Mouse (Mus musculus) kidney, postnatal 0 days (tissue): ENCODE measurements around the gene Asic1. TPM values are rescaled to one million over a fixed set of nuclear protein-coding genes. Genes with fewer than 3 reads are reported as not detected.

Experiments
- ATAC-seq: fragments of 200-750 bp; cut with Nextera tagmentation; replicated peaks from 2 replicates; pipeline ENCODE4 v1.8.0; 2017; ENCODE audit warnings: low read depth, moderate number of reproducible peaks, moderate TSS enrichment, moderate library complexity; ENCODE audit not compliant: low FRiP score
- DNase-seq: peaks from one replicate; pipeline ENCODE4 v3.0.0-alpha.2; 2016; ENCODE audit warnings: low spot score
- H3K27ac ChIP-seq: fragments of 300-500 bp; sonication (generic); 2 replicates; pipeline ENCODE4 v1.5.1; 2014; ENCODE audit warnings: mild to moderate bottlenecking
- H3K27me3 ChIP-seq: fragments of 300-500 bp; sonication (generic); 2 replicates; pipeline ENCODE4 v1.6.1; 2014; ENCODE audit warnings: low read length, mixed read lengths; ENCODE audit not compliant: insufficient read depth
- H3K36me3 ChIP-seq: fragments of 300-500 bp; sonication (generic); 2 replicates; pipeline ENCODE4 v1.6.1; 2014; ENCODE audit warnings: low read length, mixed read lengths; ENCODE audit not compliant: insufficient read depth
- H3K4me1 ChIP-seq: fragments of 300-500 bp; sonication (generic); replicated peaks from 2 replicates; pipeline ENCODE4 v1.6.1; 2014; ENCODE audit warnings: antibody characterized with exemption, low read length, mixed read lengths; ENCODE audit not compliant: insufficient read depth
- H3K4me2 ChIP-seq: fragments of 300-500 bp; sonication (generic); 2 replicates; pipeline ENCODE4 v1.6.1; 2014; ENCODE audit warnings: mild to moderate bottlenecking, low read length, moderate library complexity, mixed read lengths
- H3K4me3 ChIP-seq: fragments of 300-500 bp; sonication (generic); replicated peaks from 2 replicates; pipeline ENCODE4 v1.5.1; 2014; ENCODE audit warnings: low read depth, low read length
- H3K9ac ChIP-seq: fragments of 300-500 bp; sonication (generic); 2 replicates; pipeline ENCODE4 v1.6.1; 2014; ENCODE audit warnings: low read depth, low read length
- H3K9me3 ChIP-seq: fragments of 300-500 bp; sonication (generic); replicated peaks from 2 replicates; pipeline ENCODE4 v1.6.1; 2016; ENCODE audit warnings: low read length, inconsistent platforms, mixed read lengths
- CTCF ChIP-seq: IDR thresholded peaks from 2 replicates; pipeline ENCODE4 v1.5.1; 2016; ENCODE audit warnings: antibody characterized with exemption, low read depth, mild to moderate bottlenecking, moderate library complexity
- WGBS: fragments of 180-500 bp; shearing (Covaris S2); extraction: QIAGEN DNeasy Blood & Tissue Kit; methylation state at CpG from one replicate; pipeline ENCODE4 v1.1.7; 2014; 5-methylcytosine and 5-hydroxymethylcytosine counted together
- polyA plus RNA-seq: library from polyadenylated mRNA; unstranded; fragments of >200 nt; fragmentation: Nextera tagmentation; extraction: Ambion mirVana; gene quantifications from 2 replicates; pipeline ENCODE4 v1.2.1, GENCODE M21; 2015

Asic1 gene
- polyA plus RNA-seq, 1 experiment from 2014 or later: 1.1 TPM

DNA sequence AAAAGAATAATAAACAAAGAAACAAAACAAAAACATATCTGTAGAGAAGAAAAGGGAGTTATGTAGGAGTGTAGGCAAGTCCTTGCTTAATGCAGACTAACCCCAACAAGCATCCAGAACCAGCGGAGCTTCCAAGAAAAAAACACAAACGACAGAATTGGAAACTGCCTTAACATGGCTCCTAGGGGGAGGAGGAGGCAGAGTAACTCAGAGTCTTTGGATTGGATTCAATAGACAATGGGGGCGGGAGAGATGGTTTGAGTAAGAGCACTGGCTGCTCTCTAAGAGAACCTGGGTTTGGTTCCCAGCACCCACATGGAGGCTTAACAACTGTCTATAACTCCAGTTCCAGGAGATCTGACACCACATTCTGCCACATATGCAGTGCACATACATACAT, 61.5 kb downstream of the Asic1 start:
- no peak for TF ChIP-seq CTCF
- peaks cover 23% of the 10 kb centered on the region; the same call in 1 of the 2 replicates for H3K36me3 ChIP-seq
- H3K9me3 ChIP-seq: no peaks in the 10 kb centered on the region
- ATAC-seq (no peak), DNase-seq (no peak)
- H3K4me2 ChIP-seq: no peak overlapping the region
- no peaks in the 10 kb centered on the region for H3K4me1 ChIP-seq
- no peak overlapping the region for H3K27ac ChIP-seq
- no peak overlapping the region for H3K4me3 ChIP-seq
- no peaks in the 10 kb centered on the region for H3K27me3 ChIP-seq
- WGBS: 87% methylated on average over 3 of the region's 3 CpGs
- no peak overlapping the region for H3K9ac ChIP-seq

DNA sequence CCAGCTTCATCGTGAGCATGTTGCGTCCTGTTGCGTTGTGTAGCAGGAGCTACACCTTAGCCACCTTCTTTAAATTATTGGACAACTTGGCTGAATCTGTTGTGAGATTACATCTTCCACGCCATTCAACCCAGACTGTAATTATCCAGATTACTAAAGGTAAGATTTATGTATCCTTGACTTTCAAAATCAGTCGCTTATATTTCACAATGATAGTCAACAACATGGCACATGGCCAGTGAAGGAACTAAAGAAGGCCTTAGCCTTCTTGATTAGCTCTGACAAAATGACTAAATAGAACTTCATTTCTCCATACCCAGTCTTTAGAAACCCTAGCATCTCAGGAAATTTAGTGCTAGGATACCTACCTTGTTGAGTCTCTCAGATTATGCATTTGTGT, 63.0 kb downstream of the Asic1 start:
- DNase-seq: no peak
- 94% methylated on average over 5 of the region's 5 CpGs for WGBS

GRCm38 (mm10) chr15:99735631-99736030, 65.5 kb downstream of the Asic1 start:
- no peak for DNase-seq
- H3K27me3 ChIP-seq: no peaks in the 10 kb centered on the region
- no peak for ATAC-seq
- no peak overlapping the region for H3K4me2 ChIP-seq
- H3K4me1 ChIP-seq: no peaks in the 10 kb centered on the region
- WGBS: 83% methylated on average over 2 of the region's 2 CpGs
- TF ChIP-seq CTCF: no peak
- peaks cover 29% of the 10 kb centered on the region; the same call in 1 of the 2 replicates for H3K36me3 ChIP-seq
- no peak overlapping the region for H3K4me3 ChIP-seq
- no peak overlapping the region for H3K9ac ChIP-seq
- no peak overlapping the region for H3K27ac ChIP-seq
- H3K9me3 ChIP-seq: no peaks in the 10 kb centered on the region

More for the DNA sequence above, 63.0 kb downstream of the Asic1 start:
- no peak for TF ChIP-seq CTCF
- no peaks in the 10 kb centered on the region for H3K27me3 ChIP-seq
- no peaks in the 10 kb centered on the region for H3K9me3 ChIP-seq
- no peak overlapping the region for H3K4me3 ChIP-seq
- H3K27ac ChIP-seq: no peak overlapping the region
- no peak for ATAC-seq
- no peak overlapping the region for H3K9ac ChIP-seq
- H3K4me1 ChIP-seq: no peaks in the 10 kb centered on the region
- no peak overlapping the region for H3K4me2 ChIP-seq
- peaks cover 32% of the 10 kb centered on the region for H3K36me3 ChIP-seq

DNA sequence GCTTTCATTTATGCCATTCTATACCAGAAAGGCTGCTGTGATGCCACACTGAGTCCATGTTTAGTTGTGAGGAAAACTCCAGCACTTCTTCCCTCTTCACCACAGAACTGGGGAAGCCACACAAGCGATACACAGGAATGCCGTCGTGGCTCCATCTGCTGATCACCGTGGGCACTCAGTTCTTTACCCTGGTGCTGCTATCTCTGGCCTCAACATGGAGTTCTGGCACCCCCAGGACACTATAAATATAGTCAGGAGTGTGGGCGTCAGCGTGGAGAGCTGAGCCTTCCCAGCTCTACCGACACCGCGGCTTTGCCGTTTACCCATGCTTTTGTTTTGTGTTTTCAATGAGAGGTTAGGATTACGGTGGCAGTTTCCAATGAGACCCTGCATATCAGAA, 66.5 kb downstream of the Asic1 start:
- 88% methylated on average over 11 of the region's 11 CpGs for whole genome bisulfite sequencing
- H3K27ac ChIP-seq: no peak overlapping the region

DNA sequence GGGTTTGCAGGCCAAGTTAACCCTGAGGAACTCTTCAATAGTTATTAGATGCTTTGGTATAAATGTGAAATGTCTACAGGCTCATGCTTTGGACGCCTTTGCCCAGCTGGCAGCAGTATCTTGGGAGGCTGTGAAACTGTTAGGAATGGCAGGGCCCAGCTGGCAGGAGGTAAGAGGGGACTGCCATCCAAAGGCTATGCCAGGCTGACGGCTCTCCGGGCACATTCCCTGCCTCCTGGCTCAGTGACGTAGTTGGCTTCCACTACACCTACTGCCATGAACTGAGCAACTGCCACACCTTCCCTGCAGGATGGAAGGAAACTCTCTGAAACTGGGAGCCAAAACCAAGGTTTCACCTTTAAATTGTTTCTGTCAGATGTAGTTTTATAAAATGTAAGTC, 70.1 kb downstream of the Asic1 start:
- no peak overlapping the region for H3K27ac ChIP-seq
- H3K4me1 ChIP-seq: no peaks in the 10 kb centered on the region
- peaks cover 40% of the 10 kb centered on the region for H3K36me3 ChIP-seq
- TF ChIP-seq CTCF: no peak
- H3K9me3 ChIP-seq: no peaks in the 10 kb centered on the region
- no peak overlapping the region for H3K4me2 ChIP-seq
- H3K9ac ChIP-seq: no peak overlapping the region
- ATAC-seq (no peak), DNase-seq (no peak)
- 97% methylated on average over 4 of the region's 4 CpGs for WGBS
- no peak overlapping the region for H3K4me3 ChIP-seq
- H3K27me3 ChIP-seq: no peaks in the 10 kb centered on the region

More for the DNA sequence above, 66.5 kb downstream of the Asic1 start:
- peaks cover 36% of the 10 kb centered on the region; the same call in 1 of the 2 replicates for H3K36me3 ChIP-seq
- DNase-seq (no peak), ATAC-seq (no peak)
- no peaks in the 10 kb centered on the region for H3K4me1 ChIP-seq
- H3K27me3 ChIP-seq: no peaks in the 10 kb centered on the region
- no peaks in the 10 kb centered on the region for H3K9me3 ChIP-seq
- TF ChIP-seq CTCF: no peak
- no peak overlapping the region for H3K4me3 ChIP-seq
- H3K4me2 ChIP-seq: no peak overlapping the region
- no peak overlapping the region for H3K9ac ChIP-seq

Other genes with a start within 250 kb of the Asic1 start
- gene Nckap5l, start 212.6 kb upstream of the Asic1 start, polyA plus RNA-seq: 6.5 and 8.0 TPM in 2 replicates
- 16.1 and 16.3 TPM in 2 replicates for gene Bcdin3d, start 195.6 kb upstream of the Asic1 start, polyA plus RNA-seq
- gene Faim2, start 142.2 kb upstream of the Asic1 start, polyA plus RNA-seq: 0.26 and 0.36 TPM in 2 replicates
- gene Aqp2, start 91.3 kb upstream of the Asic1 start, polyA plus RNA-seq: 662 and 798 TPM in 2 replicates
- 2.2 and 2.3 TPM in 2 replicates for gene Aqp5, start 79.6 kb upstream of the Asic1 start, polyA plus RNA-seq
- gene Aqp6, start 69.0 kb upstream of the Asic1 start, polyA plus RNA-seq: 2.3 and 2.7 TPM in 2 replicates
- gene Racgap1, start 18.7 kb upstream of the Asic1 start, polyA plus RNA-seq: 53.5 and 62.7 TPM in 2 replicates
- gene Smarcd1, start 31.8 kb downstream of the Asic1 start, polyA plus RNA-seq: 44.2 and 46.5 TPM in 2 replicates
- gene Gm17349, start 35.1 kb downstream of the Asic1 start, polyA plus RNA-seq: not detected in 2 replicates
- gene Gpd1, start 47.1 kb downstream of the Asic1 start, polyA plus RNA-seq: 46.1 and 54.1 TPM in 2 replicates
- 279 and 297 TPM in 2 replicates for gene Cox14, start 55.2 kb downstream of the Asic1 start, polyA plus RNA-seq
- gene Cers5, start 102.5 kb downstream of the Asic1 start, polyA plus RNA-seq: 60.8 and 63.2 TPM in 2 replicates
- gene Lima1, start 205.1 kb downstream of the Asic1 start, polyA plus RNA-seq: 42.8 and 51.6 TPM in 2 replicates